Mouse (Mus musculus): ENCODE results near the gene Thsd4.

Thsd4 gene

DNA sequence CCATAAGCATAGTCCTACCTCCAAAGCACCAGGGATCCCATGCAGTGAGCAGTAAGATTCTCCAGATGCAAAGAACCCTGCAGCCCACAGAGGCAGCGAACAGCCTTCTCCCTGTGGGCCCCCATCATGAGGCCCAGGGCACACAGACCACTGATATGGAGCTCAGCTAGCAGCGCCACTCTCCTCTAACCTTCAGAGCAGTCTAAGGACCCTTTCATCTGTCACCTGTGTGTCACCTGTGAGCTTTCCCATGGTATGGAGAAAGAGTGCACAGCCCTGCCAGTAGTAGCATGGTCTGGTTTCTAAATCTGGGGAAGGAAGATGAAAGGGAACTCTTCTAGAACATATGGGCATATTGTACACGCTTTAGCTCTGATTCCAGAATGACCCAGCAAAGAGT is 72.3 kb downstream of the Thsd4 start:
- DNase-seq: no peak

DNA sequence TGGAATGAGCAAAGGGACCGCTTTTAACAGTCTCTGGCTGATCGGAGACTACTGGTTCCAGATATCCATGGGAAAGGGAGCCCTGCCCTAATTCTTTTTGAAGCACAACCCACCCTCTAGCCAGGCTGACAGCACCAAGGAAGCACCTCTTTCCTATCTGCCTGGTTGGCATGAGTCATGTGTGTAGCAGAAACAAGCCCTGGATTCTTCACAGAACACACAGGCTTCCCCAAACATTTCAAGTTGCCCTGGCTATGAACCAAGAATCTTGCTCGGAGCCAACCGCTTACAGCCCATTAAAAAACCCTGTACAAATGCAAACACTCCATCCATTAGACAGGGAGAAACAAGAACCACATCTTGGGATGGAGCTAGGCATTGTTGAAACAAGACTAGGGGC is 76.0 kb downstream of the Thsd4 start:
- no peak for DNase-seq

DNA sequence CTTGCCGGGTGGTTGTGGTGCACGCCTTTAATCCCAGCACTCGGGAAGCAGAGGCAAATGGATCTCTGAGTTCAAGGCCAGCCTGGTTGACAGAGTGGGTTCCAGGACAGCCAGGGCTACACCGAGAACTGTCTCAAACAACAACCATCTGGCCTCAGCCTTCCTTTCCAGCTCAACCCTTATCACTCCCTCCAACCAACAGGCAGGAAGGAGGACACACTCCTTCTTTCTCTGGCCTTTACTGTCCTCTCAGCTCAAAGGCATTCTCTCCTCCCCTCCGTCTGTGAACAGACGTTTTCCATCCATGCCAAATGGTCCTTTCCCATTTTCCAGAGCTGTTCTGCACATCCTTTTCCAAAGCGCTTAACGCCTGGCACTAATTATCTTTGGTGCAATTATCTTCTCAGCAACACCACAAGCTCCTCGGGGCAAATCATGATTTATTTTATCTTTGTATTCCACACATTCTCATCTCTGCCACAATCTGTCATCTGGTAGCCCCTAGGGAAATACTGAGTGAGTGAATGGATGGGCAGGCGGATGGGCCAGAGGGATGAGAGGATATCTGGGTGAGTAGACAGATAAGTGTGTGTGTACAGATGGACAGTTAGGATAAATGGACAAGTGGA is 80.5 kb downstream of the Thsd4 start:
- DNase-seq: no peak

DNA sequence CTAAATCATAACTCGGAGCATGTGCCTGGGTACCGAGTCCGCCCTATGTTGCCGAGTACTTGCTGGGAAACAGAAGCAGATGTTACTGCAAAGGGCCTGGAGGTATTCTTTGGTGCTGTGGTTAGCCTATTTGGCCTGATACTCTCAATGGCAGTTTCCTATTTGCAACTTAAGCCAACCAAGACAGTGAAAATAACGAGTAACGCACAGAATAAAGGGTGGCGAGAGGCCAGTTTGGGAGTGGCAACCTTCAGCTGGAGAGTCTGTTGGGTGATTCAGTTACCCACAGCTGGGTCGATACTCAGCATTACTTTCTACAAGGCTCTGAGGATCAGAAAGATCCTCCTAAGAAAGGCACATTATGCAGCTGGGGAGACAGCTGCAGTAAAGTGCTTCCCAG is 81.3 kb downstream of the Thsd4 start:
- no peak for DNase-seq

DNA sequence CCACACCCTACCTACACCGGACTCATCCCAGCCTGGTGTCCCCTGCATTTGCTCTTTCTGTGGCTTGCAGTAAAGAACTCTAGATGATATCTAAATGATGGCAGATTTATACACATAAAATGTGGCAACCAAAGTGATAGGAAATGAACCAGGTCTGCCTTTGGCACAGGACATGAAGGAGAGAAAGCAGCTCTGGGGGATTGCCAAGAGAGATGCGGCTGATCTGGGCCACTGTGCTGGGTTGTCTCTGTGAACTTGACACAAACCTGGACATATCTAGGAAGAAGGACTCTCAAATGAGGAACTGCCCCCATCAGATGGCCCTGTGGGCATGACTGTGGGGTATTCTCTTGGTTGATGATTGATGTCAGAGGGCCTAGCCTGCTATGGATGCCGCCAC is 85.6 kb downstream of the Thsd4 start:
- no peak for DNase-seq

DNA sequence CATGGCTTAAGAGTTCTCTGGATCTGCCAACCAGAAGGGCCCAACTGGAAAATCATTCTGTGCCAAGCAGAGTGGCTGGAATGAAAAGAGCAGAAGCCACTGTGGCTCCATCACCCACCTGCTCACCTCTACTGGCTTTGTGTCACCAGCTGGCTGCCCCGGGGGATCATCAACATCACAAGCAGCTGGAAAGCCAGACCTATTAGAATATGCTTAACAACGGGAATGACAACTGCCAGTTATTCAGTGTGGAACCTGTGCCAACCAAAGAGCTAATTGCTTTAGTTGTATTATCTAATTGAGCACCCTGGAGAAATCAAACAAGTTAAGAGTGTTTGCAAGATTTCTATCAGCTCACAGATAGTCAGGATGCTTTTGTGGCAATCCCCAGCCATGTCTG is 87.8 kb downstream of the Thsd4 start:
- no peak for DNase-seq

DNA sequence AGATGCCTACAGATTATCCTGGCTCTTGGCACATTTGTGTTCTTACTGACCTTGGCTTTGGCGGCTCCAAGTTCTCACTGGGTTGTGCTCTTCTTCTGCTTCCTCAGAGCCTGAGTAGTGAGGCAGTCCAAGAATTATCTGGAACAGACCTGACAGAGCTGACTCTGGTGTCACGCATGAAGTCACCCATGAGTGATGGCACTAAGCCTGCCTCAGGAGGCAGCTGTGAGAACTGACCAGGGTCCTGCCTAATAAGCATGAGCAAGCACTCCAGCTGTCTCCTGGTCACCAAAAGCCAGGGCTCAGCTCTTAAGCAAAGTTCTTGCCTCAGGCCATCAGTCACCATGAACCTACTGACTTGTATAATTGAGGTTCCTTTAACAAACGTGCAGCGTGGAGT is 89.9 kb downstream of the Thsd4 start:
- peak; percentile 3 to 28 for DNase-seq

DNA sequence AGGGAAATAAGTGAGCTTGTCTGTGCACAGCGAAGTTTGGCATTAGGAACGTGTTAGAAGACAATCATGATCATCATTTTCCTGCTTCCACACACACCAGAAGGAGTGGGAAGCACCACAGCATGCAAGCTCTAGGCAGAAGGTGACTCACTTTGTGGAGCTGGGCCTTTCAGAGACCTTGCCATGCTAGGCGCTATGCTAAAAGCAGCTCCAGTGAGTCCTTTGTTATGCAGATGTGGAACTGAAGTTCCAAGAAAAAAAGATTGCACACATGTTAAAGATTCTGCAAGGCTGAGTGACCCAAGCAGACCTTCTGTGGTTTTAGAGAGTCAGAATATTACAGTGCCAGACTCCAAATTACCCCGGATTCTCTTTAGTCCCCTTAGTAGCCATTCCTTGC is 91.8 kb downstream of the Thsd4 start:
- no peak for DNase-seq

DNA sequence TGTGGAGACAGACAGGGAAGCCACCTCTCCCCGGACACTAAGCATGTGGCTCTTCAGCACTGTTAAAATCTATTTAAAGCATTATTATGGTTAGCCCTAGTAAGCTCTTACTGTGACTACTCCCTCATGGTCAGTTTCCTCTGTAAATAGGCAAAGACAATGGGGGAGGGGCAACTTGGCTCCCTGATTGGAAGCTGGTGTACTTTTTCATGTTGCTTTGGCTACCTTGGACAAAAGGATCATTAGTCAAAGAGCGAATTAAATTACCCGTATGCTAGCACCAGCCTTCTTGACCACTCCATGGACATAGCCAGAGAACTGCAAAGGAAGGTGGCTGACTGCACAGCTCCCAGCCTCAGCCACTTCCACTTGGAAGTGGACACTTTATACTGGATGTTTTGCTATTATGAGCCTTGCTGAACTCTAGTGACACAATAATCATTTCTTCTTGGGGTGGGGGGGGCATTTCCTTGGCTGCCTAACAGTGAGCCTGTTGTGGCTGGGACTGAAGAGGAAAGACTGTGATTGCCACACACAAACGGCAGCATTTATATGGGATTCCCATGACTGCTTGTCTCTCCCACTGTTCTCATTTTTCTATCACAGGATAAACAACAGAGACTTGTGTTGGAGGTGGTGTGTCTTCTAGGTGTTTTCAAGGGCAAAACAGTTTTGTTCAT is 107.6 kb downstream of the Thsd4 start:
- DNase-seq: no peak

DNA sequence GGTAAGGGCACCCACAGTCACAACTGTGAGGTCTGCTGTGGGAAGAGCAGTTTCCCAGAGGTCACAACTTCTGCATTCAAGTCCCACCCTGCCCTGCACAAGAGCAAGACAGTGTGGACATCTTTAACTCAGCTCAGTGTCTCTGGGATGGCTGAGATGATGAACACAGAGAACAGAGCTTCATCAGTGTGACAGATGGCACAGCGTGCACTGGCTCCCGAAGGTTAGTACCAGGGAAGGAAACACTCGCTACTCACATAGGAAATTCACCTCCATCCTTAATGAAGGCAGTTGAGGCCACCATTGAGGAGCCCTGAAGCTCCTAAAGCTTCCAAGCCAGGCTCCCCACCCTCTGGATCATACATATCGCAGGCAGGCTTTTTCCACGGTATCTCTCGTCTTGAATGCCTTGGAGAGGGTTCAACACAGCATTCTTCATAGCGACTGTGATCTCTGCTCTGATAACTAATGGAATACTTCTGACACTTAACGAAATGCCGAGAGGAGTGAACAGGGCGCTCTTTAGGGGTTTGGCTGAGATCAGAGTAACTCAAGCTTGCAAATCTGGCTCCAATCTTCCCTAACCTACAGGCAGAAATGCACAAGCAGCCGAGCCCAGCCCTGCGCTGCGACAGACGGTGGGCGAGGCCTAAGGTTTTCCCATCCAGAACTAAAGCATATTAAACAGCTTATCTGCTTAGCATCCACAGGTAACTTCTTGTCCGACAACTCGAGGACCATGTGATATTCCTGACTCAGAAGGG is 110.8 kb downstream of the Thsd4 start:
- no peak for DNase-seq

DNA sequence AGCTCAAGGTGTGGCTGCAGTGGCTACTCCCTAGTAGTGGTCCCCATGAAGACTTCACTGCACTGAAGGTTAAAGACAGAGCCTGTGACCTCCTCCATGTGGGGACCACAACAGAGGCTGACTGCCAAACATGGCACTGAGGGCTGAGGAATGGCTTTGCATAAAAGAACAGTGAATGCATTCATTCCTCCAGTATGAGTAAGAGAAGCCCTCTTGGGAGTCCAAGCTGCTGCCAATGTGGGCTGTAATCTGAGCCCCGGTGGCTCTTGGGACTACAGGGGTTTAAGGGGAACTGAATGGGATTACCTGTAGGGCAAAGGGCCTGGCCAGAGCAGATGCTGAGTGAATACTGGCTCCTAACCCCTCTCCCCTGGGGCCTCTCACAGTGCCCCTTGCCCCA is 114.5 kb downstream of the Thsd4 start:
- DNase-seq: no peak

DNA sequence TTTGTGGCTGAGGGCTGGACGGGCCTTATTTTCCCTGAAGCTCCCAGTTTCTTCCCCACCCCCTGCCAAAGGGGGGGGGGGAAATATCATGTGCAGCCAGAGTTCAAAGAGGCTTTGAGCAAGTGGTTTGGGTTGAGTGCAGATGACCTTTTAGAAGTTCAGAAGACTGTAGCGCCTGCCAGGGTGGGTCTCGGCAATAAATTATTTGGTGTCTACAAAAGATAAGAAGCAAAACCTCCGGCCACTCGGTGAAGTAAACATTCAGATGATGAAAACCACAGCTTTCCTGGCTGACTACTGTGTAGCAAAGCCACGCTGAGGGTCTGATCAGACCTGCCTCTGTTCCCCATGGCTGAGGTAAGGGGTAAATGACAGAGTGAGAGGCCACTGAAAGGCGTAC is 116.1 kb downstream of the Thsd4 start:
- DNase-seq: peak; percentile 4 to 33

DNA sequence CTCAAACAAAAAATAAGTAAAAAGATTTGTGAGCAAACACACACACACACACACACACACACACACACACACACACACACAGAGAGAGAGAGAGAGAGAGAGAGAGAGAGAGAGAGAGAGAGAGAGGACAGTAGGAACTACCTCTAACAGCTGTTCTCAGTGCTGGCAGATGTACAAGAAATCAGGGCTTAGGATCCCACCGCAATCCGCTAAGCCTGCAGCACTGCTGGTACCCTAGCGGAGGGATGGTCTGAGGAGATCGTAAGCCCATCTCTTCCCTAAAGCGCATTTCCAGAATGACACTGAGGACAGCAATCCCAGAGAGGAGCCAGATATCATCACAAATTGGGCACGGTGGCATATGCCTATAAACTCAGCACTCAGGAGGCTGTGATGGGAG is 119.2 kb downstream of the Thsd4 start:
- no peak for DNase-seq

DNA sequence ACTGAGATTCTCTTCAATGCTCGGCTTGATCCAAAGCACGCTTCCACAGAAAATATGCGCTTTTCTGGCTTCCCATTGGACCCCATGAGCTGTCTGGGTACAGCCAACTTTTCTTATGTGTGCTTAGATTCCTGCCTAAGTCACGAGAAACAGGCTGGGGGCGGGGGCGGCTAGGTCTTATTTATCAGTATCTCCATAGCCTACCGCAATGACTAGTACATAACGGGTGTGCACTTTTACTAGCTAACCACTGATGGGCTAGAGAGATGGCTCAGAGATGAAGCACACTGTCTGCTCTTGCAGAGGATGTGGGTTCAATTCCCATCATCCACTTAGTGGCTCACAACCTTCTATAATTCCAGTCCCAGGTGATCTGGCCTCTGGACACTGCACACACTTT is 121.8 kb downstream of the Thsd4 start:
- no peak for DNase-seq

DNA sequence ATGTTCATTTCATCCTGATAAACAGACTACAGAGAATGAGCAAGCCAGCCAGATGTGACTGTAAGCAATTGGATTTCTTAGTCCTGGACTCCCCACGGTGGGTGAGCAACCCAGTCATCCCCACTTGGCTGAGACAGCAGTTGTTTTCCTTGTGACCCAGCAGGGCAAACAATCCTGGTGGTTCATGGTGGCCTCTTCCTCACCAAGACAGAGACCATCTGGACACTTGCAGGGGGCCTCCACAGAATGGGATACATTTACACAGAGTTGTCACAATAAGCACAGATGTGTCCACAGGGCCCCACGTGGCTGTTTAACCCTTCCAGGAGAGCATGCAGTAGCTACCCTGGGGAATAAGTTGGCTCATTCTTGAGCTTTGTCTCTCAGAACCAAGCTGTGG is 123.8 kb downstream of the Thsd4 start:
- DNase-seq: no peak

DNA sequence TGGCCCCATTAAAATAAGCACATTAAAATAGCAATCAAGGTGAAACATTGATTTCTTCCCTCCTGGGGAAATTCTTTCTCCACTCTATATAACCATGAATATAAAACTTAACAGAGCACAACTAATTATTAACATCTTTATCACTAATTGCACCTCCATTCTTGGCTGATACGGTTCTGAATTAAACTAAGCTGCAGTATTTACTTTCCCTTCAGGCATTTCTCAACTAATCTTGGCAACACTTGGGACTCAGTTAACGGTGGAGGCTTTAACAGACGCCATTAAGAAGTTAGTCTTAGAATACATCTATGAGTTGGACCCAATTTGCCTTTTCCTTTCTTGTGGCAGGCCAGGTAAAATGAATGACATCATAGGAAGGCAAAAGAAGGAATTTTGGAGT is 125.8 kb downstream of the Thsd4 start:
- peak in 1 of 2 experiments; percentile 53 for DNase-seq

DNA sequence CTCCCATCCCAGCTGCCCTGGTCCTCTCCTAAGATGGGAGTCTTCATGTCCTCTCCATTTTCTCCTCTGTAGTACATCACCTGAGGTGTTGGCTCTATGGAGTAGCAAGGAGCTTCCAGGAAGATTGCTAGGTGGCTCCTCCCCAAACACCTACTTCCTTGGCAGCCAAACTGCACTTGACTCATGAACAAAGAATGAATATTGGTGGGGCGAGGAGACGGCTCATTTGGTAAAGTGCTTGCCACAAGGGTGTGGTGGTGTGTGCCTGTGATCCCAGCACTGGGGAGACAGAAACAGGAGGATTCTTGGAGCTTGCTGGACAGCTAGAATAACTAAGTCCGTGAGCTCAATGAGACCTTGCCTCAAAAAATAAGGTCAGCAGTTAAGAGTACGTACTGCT is 128.9 kb downstream of the Thsd4 start:
- no peak for DNase-seq

DNA sequence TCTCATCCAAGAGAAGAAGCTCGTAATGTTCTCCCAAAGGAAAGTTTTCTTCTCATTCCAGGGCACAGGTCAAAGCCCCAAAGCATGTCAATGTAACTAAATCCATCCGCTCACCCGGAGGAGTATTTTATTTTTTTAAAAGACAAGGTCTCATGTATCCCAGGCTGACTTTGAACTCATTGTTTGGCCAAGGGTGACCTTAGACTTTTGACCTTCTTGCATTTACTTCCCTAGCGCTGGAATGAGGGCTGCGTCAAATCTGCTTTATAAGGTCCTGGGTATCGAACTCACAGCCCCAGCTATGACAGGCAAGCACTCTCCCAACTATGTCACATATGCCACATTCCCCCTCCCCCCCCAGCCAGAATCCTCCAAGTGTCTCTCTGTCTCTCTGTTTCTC is 137.1 kb downstream of the Thsd4 start:
- DNase-seq: peak in 1 of 2 experiments; percentile 3

DNA sequence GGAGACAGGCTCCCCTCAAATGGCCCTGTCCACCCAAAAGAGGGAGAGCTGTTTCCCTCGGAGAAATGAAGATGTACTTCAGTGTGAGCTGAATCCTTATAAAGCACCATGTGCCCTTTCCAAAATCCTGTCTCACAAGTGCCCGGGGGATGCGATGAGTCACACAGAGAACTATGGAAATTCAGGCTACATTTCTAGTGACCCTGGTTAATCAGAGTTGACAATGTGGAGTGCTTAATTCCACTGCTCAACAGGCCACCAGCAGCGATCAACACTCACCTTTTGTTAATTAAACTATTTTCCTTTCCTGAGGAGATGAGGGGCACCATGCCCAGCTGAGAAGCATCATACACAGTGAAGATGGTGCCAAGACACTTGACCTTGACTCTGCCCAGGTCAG is 138.9 kb downstream of the Thsd4 start:
- DNase-seq: no peak

DNA sequence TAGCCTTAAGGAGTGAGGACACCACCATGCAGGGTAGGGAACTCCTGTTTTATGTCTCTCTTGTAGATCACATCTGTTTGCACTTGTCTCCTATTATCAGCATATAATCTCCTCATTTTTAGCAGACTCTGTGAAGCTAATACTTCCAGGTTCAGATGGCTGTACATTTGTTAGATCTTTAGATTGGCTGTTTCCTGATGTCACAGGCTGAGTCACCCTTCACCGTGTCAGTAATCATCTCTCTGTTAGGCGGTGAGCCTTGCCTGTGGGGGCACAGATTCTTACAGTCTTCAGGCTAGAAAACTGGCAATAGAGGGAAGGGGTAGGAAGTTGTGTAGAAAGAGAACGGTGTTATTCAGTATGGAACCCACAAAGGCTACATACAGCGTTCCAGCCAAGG is 139.3 kb downstream of the Thsd4 start:
- DNase-seq: no peak

DNA sequence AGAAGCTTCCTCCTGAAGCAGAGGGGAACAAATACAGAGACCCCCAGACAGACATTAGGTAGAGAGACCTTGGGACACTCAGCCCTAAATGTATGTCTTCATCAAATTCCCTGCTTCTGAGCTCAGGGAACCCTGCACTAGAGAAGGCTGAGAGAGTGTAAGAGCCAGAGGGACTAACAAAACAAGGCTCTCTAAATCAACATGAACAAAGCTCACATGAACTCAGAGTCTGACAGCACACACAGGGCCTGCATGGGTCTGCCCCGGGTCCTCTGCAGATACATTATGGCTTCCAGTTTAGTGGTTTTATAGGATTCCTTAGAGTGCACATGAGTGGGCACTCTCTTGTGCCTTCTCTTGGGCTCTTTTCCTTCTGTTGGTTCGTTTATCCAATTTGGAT is 140.8 kb downstream of the Thsd4 start:
- DNase-seq: no peak

DNA sequence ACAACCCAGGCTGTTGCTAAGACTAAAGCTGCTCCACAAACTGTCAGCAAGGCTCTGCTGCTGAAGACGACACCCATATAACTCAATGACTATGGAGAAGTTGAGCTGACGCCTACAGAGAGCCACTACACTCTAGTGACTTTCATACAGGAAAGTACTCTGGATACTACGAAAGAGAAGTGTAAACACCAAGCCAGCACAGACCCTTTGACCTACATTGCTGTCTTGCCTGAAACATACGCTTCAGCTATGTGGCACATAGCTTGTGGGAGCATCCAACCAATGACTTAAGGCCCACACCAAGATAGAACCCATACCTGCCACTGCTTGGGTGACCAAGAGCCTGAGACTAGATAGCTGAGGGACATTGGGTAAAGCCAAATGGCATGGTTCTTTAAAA is 141.3 kb downstream of the Thsd4 start:
- DNase-seq: no peak

DNA sequence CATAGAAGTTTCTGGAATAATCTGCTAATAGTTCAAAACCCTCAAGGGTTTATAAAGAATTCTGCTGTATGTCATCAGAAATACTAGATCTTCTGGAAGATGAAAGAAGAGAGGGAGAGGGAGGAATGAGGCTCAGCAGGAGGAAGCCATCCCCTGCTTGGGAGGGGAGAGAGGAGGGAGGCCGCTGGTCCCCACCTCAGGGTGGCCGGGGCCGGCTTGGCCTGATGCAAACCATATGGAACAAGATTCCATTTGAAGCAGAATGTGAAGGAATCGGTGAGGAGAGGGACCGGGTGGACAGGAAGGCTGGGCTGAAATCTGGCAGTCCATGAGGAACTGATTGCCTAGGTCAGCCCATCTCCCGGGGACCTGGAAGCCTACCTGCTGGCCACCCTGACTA is 143.6 kb downstream of the Thsd4 start:
- no peak for DNase-seq

DNA sequence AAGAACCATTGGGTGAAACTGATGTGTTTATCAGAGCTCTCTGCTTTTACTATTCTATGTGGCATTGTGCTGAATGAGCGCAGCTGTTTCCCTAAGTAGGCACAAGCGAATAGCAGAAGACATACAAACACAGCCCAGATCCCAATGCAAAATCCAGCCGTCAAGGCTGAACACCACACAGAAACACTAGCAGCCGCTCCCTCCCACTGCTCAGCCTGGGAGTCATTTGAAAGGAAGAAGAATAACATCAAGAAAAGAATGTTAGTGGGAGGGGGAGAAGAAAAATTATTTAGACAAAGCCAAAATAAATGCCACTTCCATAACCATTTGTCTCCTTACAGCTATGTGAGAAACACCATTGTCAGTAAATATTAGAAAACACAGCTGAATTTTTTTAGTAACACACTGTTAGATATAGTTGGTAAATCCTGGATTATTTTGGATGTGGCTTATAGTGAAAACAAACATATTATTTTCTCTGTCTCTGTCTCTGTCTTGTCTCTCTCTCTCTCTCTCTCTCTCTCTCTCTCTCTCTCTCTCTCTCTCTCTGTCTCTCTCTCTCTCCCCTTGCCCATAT is 148.6 kb downstream of the Thsd4 start:
- DNase-seq: no peak
